Mouse (Mus musculus) heart, adult 2 months (tissue): ENCODE data around the gene Mrgprg. TPM values are rescaled to one million over a fixed set of nuclear protein-coding genes. Genes with fewer than 3 reads are reported as not detected.

ENCODE experiments used
- DNase-seq, 2 experiments: peaks; one replicate each; pipeline ENCODE4 v3.0.0; 2021
- H3K27ac ChIP-seq: fragments of 200-600 bp; 2 replicates; pipeline ENCODE4 v1.8.1; 2022
- H3K27me3 ChIP-seq: fragments of 200-500 bp; 2 replicates; pipeline ENCODE4 v1.6.1; 2012; ENCODE audit warnings: mild to moderate bottlenecking, low read length, inconsistent platforms, mixed read lengths; ENCODE audit not compliant: control insufficient read depth, insufficient read depth
- H3K36me3 ChIP-seq: fragments of 200-500 bp; 2 replicates; pipeline ENCODE4 v1.6.1; 2012; ENCODE audit warnings: low read length, inconsistent platforms; ENCODE audit not compliant: control insufficient read depth, insufficient read depth
- H3K4me1 ChIP-seq: fragments of 200-500 bp; 2 replicates; pipeline ENCODE4 v1.6.1; 2011; ENCODE audit warnings: low read length; ENCODE audit not compliant: control insufficient read depth, insufficient read depth
- H3K4me3 ChIP-seq: fragments of 200-600 bp; 2 replicates; pipeline ENCODE4 v1.8.1; 2022
- H3K79me2 ChIP-seq: fragments of 200-500 bp; replicated peaks from 2 replicates; pipeline ENCODE4 v1.6.1; 2012; ENCODE audit warnings: mild to moderate bottlenecking, inconsistent platforms, low read length, moderate library complexity, mixed read lengths; ENCODE audit not compliant: control insufficient read depth, insufficient read depth
- H3K9ac ChIP-seq: fragments of 200-500 bp; 2 replicates; pipeline ENCODE4 v1.6.1; 2012; ENCODE audit warnings: low read depth, mild to moderate bottlenecking, control low read depth, inconsistent platforms, low read length, mixed read lengths
- CTCF ChIP-seq: fragments of 200-600 bp; IDR thresholded peaks from 2 replicates; pipeline ENCODE4 v1.8.1; 2022; ENCODE audit warnings: antibody characterized with exemption, mild to moderate bottlenecking, moderate library complexity
- EP300 ChIP-seq: fragments of 200-500 bp; IDR thresholded peaks from 2 replicates; pipeline ENCODE4 v1.6.1; 2011; ENCODE audit warnings: low read depth, low read length, control low read depth; ENCODE audit not compliant: insufficient read depth
- POLR2A ChIP-seq: fragments of 200-500 bp; IDR thresholded peaks from 2 replicates; pipeline ENCODE4 v1.6.1; 2011; ENCODE audit warnings: mild to moderate bottlenecking, low read depth, low read length, control low read depth; ENCODE audit not compliant: insufficient read depth
- WGBS: fragments of 180-500 bp; shearing (Covaris S2); methylation state at CpG from one replicate; pipeline ENCODE4 v1.1.7; 2018; 5-methylcytosine and 5-hydroxymethylcytosine counted together
- intact Hi-C: fragments of 180-260 bp; cut with DNase I; formaldehyde crosslinking; loops from one replicate; pipeline ENCODE4 v1.15.1; 2025
- polyA plus RNA-seq: library from polyadenylated mRNA; depleted of rRNA; stranded (reverse); fragments of >200 nt; gene quantifications from 2 replicates; pipeline ENCODE4 v1.2.3, GENCODE M21; 2012
- total RNA-seq, 2 experiments: library from RNA; stranded (reverse); gene quantifications; 2 replicates each; pipeline ENCODE4 v1.2.3; 2021

The Mrgprg gene
- total and polyA plus RNA-seq, 3 experiments, result 0.18 TPM; not detected in 2

GRCm38 (mm10) chr7:143757696-143758095 lies 9.1 kb downstream of the Mrgprg start:
- intact Hi-C loops, result no loop called here
- H3K9ac ChIP-seq, result no peak overlapping the region
- H3K27me3 ChIP-seq, result no peaks in the 10 kb centered on the region
- no peaks in the 10 kb centered on the region for H3K79me2 ChIP-seq
- H3K27ac ChIP-seq, result no peak overlapping the region
- H3K4me3 ChIP-seq, result no peak overlapping the region
- TF ChIP-seq POLR2A, result no peak
- TF ChIP-seq CTCF, result no peak
- no peak for TF ChIP-seq EP300
- H3K36me3 ChIP-seq, result no peaks in the 10 kb centered on the region
- DNase-seq, result no peak
- WGBS, result 45% methylated on average over 3 of the region's 3 CpGs
- H3K4me1 ChIP-seq, result no peaks in the 10 kb centered on the region

DNA sequence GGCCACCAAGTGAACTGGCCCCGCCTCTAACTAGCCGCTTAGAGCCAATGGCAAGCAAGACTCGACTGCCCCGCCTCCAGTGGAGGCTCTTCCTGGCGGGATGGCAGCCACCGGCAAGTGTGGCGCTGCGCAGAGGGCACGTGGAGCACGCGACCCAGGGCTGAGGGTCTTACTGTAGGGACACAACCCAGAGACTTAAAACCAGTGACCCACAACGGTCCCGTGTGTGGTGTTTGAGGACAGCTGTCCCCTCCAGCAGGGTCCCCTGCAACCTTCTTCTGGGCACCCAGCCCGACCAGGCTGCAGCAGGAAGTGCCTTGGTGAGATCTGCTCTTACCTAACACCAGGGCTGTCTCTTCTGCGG lies 9.8 kb downstream of the Mrgprg start:
- Histone ChIP-seq H3K9ac (peak overlapping the region; percentile 33; the same call in 1 of the 2 replicates), H3K4me1 (no peaks in the 10 kb centered on the region), H3K27ac (no peak overlapping the region), H3K36me3 (no peaks in the 10 kb centered on the region), H3K27me3 (no peaks in the 10 kb centered on the region), H3K79me2 (no peaks in the 10 kb centered on the region), H3K4me3 (peak overlapping the region; percentile 42)
- under 1% methylated on average over 15 of the region's 15 CpGs for WGBS
- no peak for TF ChIP-seq POLR2A
- TF ChIP-seq EP300, result no peak
- TF ChIP-seq CTCF, result 0 out of 2 replicates have a peak, but pooled peaks have one; percentile 12
- DNase-seq, result peak; percentile 78 to 87
- intact Hi-C loops, result no loop called here

GRCm38 (mm10) chr7:143756125-143757026 lies 10.4 kb downstream of the Mrgprg start, which contains the start of gene Osbpl5:
Gene Osbpl5 (minus strand): TSS chr7:143756985.
- H3K36me3 ChIP-seq, result no peaks in the 10 kb centered on the region
- 20% methylated on average over 22 of the region's 22 CpGs for WGBS
- peak within 1 kb of the TSS; percentile 33; the same call in 1 of the 2 replicates for H3K9ac ChIP-seq
- H3K27ac ChIP-seq, result no peak within 1 kb of the TSS
- peak within 1 kb of the TSS; percentile 42 for H3K4me3 ChIP-seq
- DNase-seq, result no peak
- intact Hi-C loops, result no loop called here
- TF ChIP-seq POLR2A (no peak), CTCF (no peak), EP300 (no peak)
- no peaks in the 10 kb centered on the region for H3K4me1 ChIP-seq
- H3K27me3 ChIP-seq, result no peaks in the 10 kb centered on the region
- H3K79me2 ChIP-seq, result no peaks in the 10 kb centered on the region

GRCm38 (mm10) chr7:143755357-143756124 lies 11.3 kb downstream of the Mrgprg start:
- Histone ChIP-seq H3K27me3 (no peaks in the 10 kb centered on the region), H3K4me1 (no peaks in the 10 kb centered on the region), H3K27ac (no peak overlapping the region), H3K9ac (no peak overlapping the region), H3K79me2 (no peaks in the 10 kb centered on the region), H3K36me3 (no peaks in the 10 kb centered on the region), H3K4me3 (no peak overlapping the region)
- TF ChIP-seq POLR2A (no peak), CTCF (no peak), EP300 (no peak)
- peak in 1 of 2 experiments; percentile 33 for DNase-seq
- 65% methylated on average over 9 of the region's 9 CpGs for WGBS
- intact Hi-C loops, result no loop called here

DNA sequence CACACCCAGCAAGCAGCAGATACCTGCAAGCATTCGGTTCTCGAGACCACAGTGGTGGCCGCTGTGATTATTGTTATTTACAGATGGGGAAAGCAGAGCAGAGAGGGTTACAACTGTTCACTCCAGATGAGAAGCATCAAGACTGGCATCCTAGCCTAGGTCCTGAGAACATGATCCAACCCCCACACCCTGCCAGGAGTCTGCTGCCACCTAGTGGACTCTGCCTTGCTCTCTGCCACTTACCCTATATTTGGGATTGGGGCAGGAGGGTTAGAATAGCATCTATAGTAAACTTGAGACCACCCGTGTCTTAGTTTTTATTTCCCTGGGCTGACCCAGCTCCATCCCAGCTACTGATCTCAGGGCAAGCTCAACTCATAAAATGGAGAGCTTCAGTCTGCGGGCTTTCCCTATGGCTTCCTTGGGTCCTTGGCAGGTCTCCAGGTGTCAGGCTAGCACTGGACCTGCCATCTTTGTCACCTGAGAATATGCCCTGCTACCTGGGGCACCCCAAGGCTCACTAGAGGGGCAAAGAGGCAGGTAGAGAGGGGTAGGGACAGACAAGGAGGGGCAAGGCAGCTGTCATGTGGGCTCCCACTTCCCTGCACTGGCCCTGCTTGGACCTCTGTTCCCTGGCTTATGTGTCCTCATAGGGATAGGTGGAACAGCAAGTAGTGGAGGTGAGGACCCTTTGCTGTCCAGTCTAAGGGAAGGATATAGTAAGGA lies 12.6 kb downstream of the Mrgprg start:
- TF ChIP-seq POLR2A, result no peak
- TF ChIP-seq CTCF, result peak; percentile 84
- peak; percentile 44; the same call in 1 of the 2 replicates for TF ChIP-seq EP300
- no peaks in the 10 kb centered on the region for H3K27me3 ChIP-seq
- H3K27ac ChIP-seq, result no peak overlapping the region
- no peak overlapping the region for H3K9ac ChIP-seq
- intact Hi-C loops, result no loop called here
- no peaks in the 10 kb centered on the region for H3K36me3 ChIP-seq
- peak; percentile 50 to 54 for DNase-seq
- H3K79me2 ChIP-seq, result no peaks in the 10 kb centered on the region
- no peak overlapping the region for H3K4me3 ChIP-seq
- 51% methylated on average over 5 of the region's 5 CpGs for WGBS
- H3K4me1 ChIP-seq, result no peaks in the 10 kb centered on the region
